Mouse (Mus musculus) erythroblast, embryonic 14.5 days (primary cell): ENCODE measurements around the gene Cisd3.

ENCODE experiments used
- GATA1 ChIP-seq: IDR thresholded peaks from 2 replicates; pipeline ENCODE4 v1.6.1; 2012; ENCODE audit warnings: low read length, inconsistent platforms, mixed read lengths
- TAL1 ChIP-seq: IDR thresholded peaks from 3 replicates; pipeline ENCODE4 v1.6.1; 2012; ENCODE audit warnings: low read length, inconsistent platforms, mixed read lengths

DNA sequence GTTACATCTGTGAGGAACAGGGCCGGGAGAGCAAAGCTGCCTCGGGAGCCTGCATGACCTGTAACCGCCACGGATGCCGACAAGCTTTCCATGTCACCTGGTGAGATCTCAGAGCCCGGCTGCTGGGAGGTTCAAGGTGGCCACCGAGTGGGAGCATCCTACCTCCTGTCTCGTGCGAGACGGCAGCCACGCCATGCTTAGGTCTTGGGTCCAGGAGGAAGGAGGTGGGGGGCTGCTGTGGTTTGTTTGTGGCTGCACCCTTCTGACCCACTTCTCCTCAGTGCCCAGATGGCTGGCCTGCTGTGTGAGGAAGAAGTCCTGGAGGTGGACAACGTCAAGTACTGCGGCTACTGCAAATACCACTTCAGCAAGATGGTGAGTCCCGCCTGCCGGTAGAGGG is 18.8 kb upstream of the Cisd3 start:
- TF ChIP-seq GATA1 = no peak
- no peak for TF ChIP-seq TAL1
